ENCODE assay signal across 8 mouse cellular contexts in the genomic region with DNA sequence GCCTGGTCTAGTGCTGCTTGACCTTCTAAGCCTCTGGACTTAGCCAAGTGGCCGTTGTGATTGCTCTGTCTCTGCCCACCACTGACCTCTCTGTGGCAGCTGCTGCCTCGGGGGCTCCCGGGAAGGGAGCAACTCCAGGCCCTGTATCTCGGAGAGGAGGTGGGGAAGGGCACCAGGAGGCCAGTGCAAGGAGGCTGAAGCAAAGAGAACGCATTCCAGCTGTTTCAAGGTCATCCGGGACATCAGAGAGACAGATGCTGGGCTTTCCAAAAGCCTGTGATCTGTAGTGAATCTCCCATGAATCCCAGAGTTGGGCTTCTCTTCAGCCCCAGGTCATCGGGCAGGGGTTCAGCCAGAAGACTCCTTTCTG. TPM values are rescaled to one million over a fixed set of nuclear protein-coding genes. Genes with fewer than 3 reads are reported as not detected.
DNase-seq lines count a peak whose midpoint lies in the region; ATAC-seq and TF ChIP-seq lines count a peak whose summit lies in the region.

No protein-coding gene starts in this region.

- 31% methylated on average over 7 of the region's 7 CpGs for WGBS in cerebellum, adult 2 months
- 20% methylated on average over 7 of the region's 7 CpGs for WGBS in lung, postnatal 0 days
- WGBS in liver, embryonic 13.5 days (ENCODE audit: insufficient replicate concordance), result 43% methylated on average over 7 of the region's 7 CpGs
- 19% methylated on average over 7 of the region's 7 CpGs for WGBS in stomach, embryonic 16.5 days

- DNase-seq in cerebellum, adult 2 months, result no peak
- DNase-seq in cerebellum, adult 18-20 months, result no peak
- DNase-seq in lung, postnatal 0 days (ENCODE audit: low spot score), result no peak
- no peak for DNase-seq in lung, postnatal 4 days
- DNase-seq in liver, embryonic 13.5 days, result no peak
- DNase-seq in thymus, postnatal 10 days (ENCODE audit: low spot score in 2 of 2), result no peak
- no peak for DNase-seq in urinary bladder, postnatal 36 days (ENCODE audit: low spot score in 2 of 2)

- H3K9ac ChIP-seq in lung, postnatal 0 days (replicated peaks; ENCODE audit: low read depth), result no peak overlapping the region; the same call in 1 of the 2 replicates
- H3K9ac ChIP-seq in liver, embryonic 13.5 days, result no peak overlapping the region
- no peak overlapping the region for H3K9ac ChIP-seq in stomach, embryonic 16.5 days (ENCODE audit: low read length)

- TF ChIP-seq CTCF in cerebellum, adult 2 months (IDR thresholded peaks at IDR 0.05; ENCODE audit: borderline replicate concordance, insufficient read depth, low read depth, low read length), result no peak
- no peak for TF ChIP-seq CTCF in lung, postnatal 0 days (IDR thresholded peaks at IDR 0.05)

- peak overlapping the region; percentile 56; the same call in 1 of the 2 replicates for H3K27ac ChIP-seq in cerebellum, adult 2 months (ENCODE audit: insufficient read depth, low read length)
- H3K27ac ChIP-seq in lung, postnatal 0 days (ENCODE audit: low read length), result peak overlapping the region; percentile 88
- peak overlapping the region; percentile 54 for H3K27ac ChIP-seq in liver, embryonic 13.5 days
- peak overlapping the region; percentile 94 for H3K27ac ChIP-seq in stomach, embryonic 16.5 days (ENCODE audit: low read length)

- H3K36me3 ChIP-seq in lung, postnatal 0 days (ENCODE audit: insufficient read depth, low read length), result no peaks in the 10 kb centered on the region
- H3K36me3 ChIP-seq in liver, embryonic 13.5 days, result no peaks in the 10 kb centered on the region
- no peaks in the 10 kb centered on the region for H3K36me3 ChIP-seq in stomach, embryonic 16.5 days (ENCODE audit: control insufficient read depth, insufficient read depth, low read length)

- ATAC-seq in lung, postnatal 0 days, result no peak; the same call in 1 of the 2 replicates
- ATAC-seq in liver, embryonic 13.5 days (ENCODE audit: low read depth), result no peak
- no peak for ATAC-seq in stomach, embryonic 16.5 days (ENCODE audit: insufficient read depth, low FRiP score)

- H3K27me3 ChIP-seq in cerebellum, adult 2 months (ENCODE audit: control insufficient read depth, insufficient read depth, low read length), result no peaks in the 10 kb centered on the region
- no peaks in the 10 kb centered on the region for H3K27me3 ChIP-seq in lung, postnatal 0 days (replicated peaks; ENCODE audit: insufficient read depth, low read length)
- no peaks in the 10 kb centered on the region for H3K27me3 ChIP-seq in liver, embryonic 13.5 days
- H3K27me3 ChIP-seq in stomach, embryonic 16.5 days (ENCODE audit: control insufficient read depth, insufficient read depth, low read length), result no peaks in the 10 kb centered on the region

- H3K4me2 ChIP-seq in lung, postnatal 0 days (replicated peaks; ENCODE audit: low read depth, low read length), result 0 out of 2 replicates have a peak overlapping the region, but pooled peaks have one; percentile 18
- H3K4me2 ChIP-seq in liver, embryonic 13.5 days, result no peak overlapping the region
- H3K4me2 ChIP-seq in stomach, embryonic 16.5 days (ENCODE audit: low read depth, low read length), result no peak overlapping the region

- no peaks in the 10 kb centered on the region for H3K9me3 ChIP-seq in lung, postnatal 0 days (ENCODE audit: low read length)
- no peaks in the 10 kb centered on the region for H3K9me3 ChIP-seq in liver, embryonic 13.5 days (replicated peaks)
- no peaks in the 10 kb centered on the region for H3K9me3 ChIP-seq in stomach, embryonic 16.5 days (replicated peaks; ENCODE audit: control insufficient read depth, low read length)

- no peaks in the 10 kb centered on the region for H3K4me1 ChIP-seq in cerebellum, adult 2 months (ENCODE audit: control insufficient read depth, insufficient read depth, low read length)
- H3K4me1 ChIP-seq in lung, postnatal 0 days (ENCODE audit: insufficient read depth, low read depth, low read length), result peaks cover 35% of the 10 kb centered on the region; the same call in 1 of the 2 replicates
- 0 out of 2 replicates have a peak, but pooled peaks cover 9% of the 10 kb centered on the region for H3K4me1 ChIP-seq in liver, embryonic 13.5 days (replicated peaks)
- H3K4me1 ChIP-seq in stomach, embryonic 16.5 days (ENCODE audit: control insufficient read depth, insufficient read depth, low read length), result peaks cover 35% of the 10 kb centered on the region

- H3K4me3 ChIP-seq in cerebellum, adult 2 months (replicated peaks; ENCODE audit: insufficient read depth, low read depth, low read length), result no peak overlapping the region
- no peak overlapping the region for H3K4me3 ChIP-seq in lung, postnatal 0 days (ENCODE audit: low read depth, low read length)
- no peak overlapping the region for H3K4me3 ChIP-seq in liver, embryonic 13.5 days (replicated peaks)
- H3K4me3 ChIP-seq in stomach, embryonic 16.5 days (replicated peaks; ENCODE audit: low read length), result no peak overlapping the region

- TF ChIP-seq EP300 in lung, postnatal 0 days (IDR thresholded peaks at IDR 0.05), result no peak

- TF ChIP-seq POLR2A in cerebellum, adult 2 months (IDR thresholded peaks at IDR 0.05; ENCODE audit: borderline replicate concordance, insufficient read depth, low read length), result no peak

RNA-seq across cellular contexts. Expression of a gene that starts 54.5 kb away (rescaled TPM):
- polyA plus RNA-seq in cerebellum, adult 2 months (2012; rRNA removed), result 2.8 and 3.1 TPM in 2 replicates
- polyA plus RNA-seq in lung, postnatal 0 days (2015; fragmentation: Nextera tagmentation; extraction: Ambion mirVana), result 1.6 and 2.0 TPM in 2 replicates
- 0.16 and 0.21 TPM in 2 replicates for polyA plus RNA-seq in liver, embryonic 13.5 days (2015; fragmentation: Nextera tagmentation; extraction: Ambion mirVana)
- 0.62 and 0.65 TPM in 2 replicates for polyA plus RNA-seq in stomach, embryonic 16.5 days (2015; fragmentation: Nextera tagmentation; extraction: Ambion mirVana)
